Mouse (Mus musculus) heart, adult 2 months (tissue): ENCODE measurements at regions not wholly inside any gene's neighbourhood (a gene's known extent, or its start where the extent isn't known, plus 50 kb on each side); places are given as distances from the start of the nearest gene placed in this dataset.

Source experiments
- DNase-seq, 2 experiments: peaks; one replicate each; pipeline ENCODE4 v3.0.0; 2021
- H3K27ac ChIP-seq: fragments of 200-600 bp; 2 replicates; pipeline ENCODE4 v1.8.1; 2022
- H3K27me3 ChIP-seq: fragments of 200-500 bp; 2 replicates; pipeline ENCODE4 v1.6.1; 2012; ENCODE audit warnings: mild to moderate bottlenecking, low read length, inconsistent platforms, mixed read lengths; ENCODE audit not compliant: control insufficient read depth, insufficient read depth
- H3K36me3 ChIP-seq: fragments of 200-500 bp; 2 replicates; pipeline ENCODE4 v1.6.1; 2012; ENCODE audit warnings: low read length, inconsistent platforms; ENCODE audit not compliant: control insufficient read depth, insufficient read depth
- H3K4me1 ChIP-seq: fragments of 200-500 bp; 2 replicates; pipeline ENCODE4 v1.6.1; 2011; ENCODE audit warnings: low read length; ENCODE audit not compliant: control insufficient read depth, insufficient read depth
- H3K4me3 ChIP-seq: fragments of 200-600 bp; 2 replicates; pipeline ENCODE4 v1.8.1; 2022
- H3K79me2 ChIP-seq: fragments of 200-500 bp; replicated peaks from 2 replicates; pipeline ENCODE4 v1.6.1; 2012; ENCODE audit warnings: mild to moderate bottlenecking, inconsistent platforms, low read length, moderate library complexity, mixed read lengths; ENCODE audit not compliant: control insufficient read depth, insufficient read depth
- H3K9ac ChIP-seq: fragments of 200-500 bp; 2 replicates; pipeline ENCODE4 v1.6.1; 2012; ENCODE audit warnings: low read depth, mild to moderate bottlenecking, control low read depth, inconsistent platforms, low read length, mixed read lengths
- CTCF ChIP-seq: fragments of 200-600 bp; IDR thresholded peaks from 2 replicates; pipeline ENCODE4 v1.8.1; 2022; ENCODE audit warnings: antibody characterized with exemption, mild to moderate bottlenecking, moderate library complexity
- EP300 ChIP-seq: fragments of 200-500 bp; IDR thresholded peaks from 2 replicates; pipeline ENCODE4 v1.6.1; 2011; ENCODE audit warnings: low read depth, low read length, control low read depth; ENCODE audit not compliant: insufficient read depth
- POLR2A ChIP-seq: fragments of 200-500 bp; IDR thresholded peaks from 2 replicates; pipeline ENCODE4 v1.6.1; 2011; ENCODE audit warnings: mild to moderate bottlenecking, low read depth, low read length, control low read depth; ENCODE audit not compliant: insufficient read depth
- WGBS: fragments of 180-500 bp; shearing (Covaris S2); methylation state at CpG from one replicate; pipeline ENCODE4 v1.1.7; 2018; 5-methylcytosine and 5-hydroxymethylcytosine counted together
- intact Hi-C: fragments of 180-260 bp; cut with DNase I; formaldehyde crosslinking; loops from one replicate; pipeline ENCODE4 v1.15.1; 2025

- WGBS, result 69% methylated on average over 6 of the region's 6 CpGs
- DNase-seq, result no peak
- Histone ChIP-seq H3K79me2 (no peaks in the 10 kb centered on the region), H3K27me3 (no peaks in the 10 kb centered on the region), H3K36me3 (no peaks in the 10 kb centered on the region), H3K27ac (no peak overlapping the region), H3K4me3 (no peak overlapping the region), H3K9ac (no peak overlapping the region), H3K4me1 (no peaks in the 10 kb centered on the region)
- TF ChIP-seq POLR2A, result no peak
- no peak for TF ChIP-seq EP300
- no peak for TF ChIP-seq CTCF
- intact Hi-C loops, result no loop called here
Observed at GRCm38 (mm10) chr17:45341573-45341972, 92.0 kb downstream of the Cdc5l start.

- H3K9ac ChIP-seq, result no peak overlapping the region
- DNase-seq, result no peak
- H3K27ac ChIP-seq, result no peak overlapping the region
- TF ChIP-seq POLR2A (no peak), EP300 (no peak), CTCF (no peak)
- H3K4me1 ChIP-seq, result no peaks in the 10 kb centered on the region
- no peak overlapping the region for H3K4me3 ChIP-seq
- H3K27me3 ChIP-seq, result no peaks in the 10 kb centered on the region
- intact Hi-C loops, result no loop called here
- 88% methylated on average over 4 of the region's 4 CpGs for WGBS
- no peaks in the 10 kb centered on the region for H3K79me2 ChIP-seq
- H3K36me3 ChIP-seq, result no peaks in the 10 kb centered on the region
Observed at GRCm38 (mm10) chr17:45340851-45341250, 92.7 kb downstream of the Cdc5l start.

- Histone ChIP-seq H3K27me3 (no peaks in the 10 kb centered on the region), H3K4me3 (no peak overlapping the region), H3K27ac (no peak overlapping the region), H3K79me2 (no peaks in the 10 kb centered on the region), H3K36me3 (no peaks in the 10 kb centered on the region), H3K4me1 (no peaks in the 10 kb centered on the region), H3K9ac (no peak overlapping the region)
- no peak for DNase-seq
- TF ChIP-seq EP300 (no peak), CTCF (no peak)
- 41% methylated on average over 11 of the region's 11 CpGs for WGBS
- intact Hi-C loops, result no loop called here
Observed at GRCm38 (mm10) chr17:45339226-45339625, 94.3 kb downstream of the Cdc5l start.

- H3K27ac ChIP-seq, result no peak overlapping the region
- H3K36me3 ChIP-seq, result no peaks in the 10 kb centered on the region
- H3K4me3 ChIP-seq, result no peak overlapping the region
- H3K4me1 ChIP-seq, result no peaks in the 10 kb centered on the region
- no peaks in the 10 kb centered on the region for H3K27me3 ChIP-seq
- intact Hi-C loops, result no loop called here
- DNase-seq, result no peak
- no peak overlapping the region for H3K9ac ChIP-seq
- WGBS, result 69% methylated on average over 4 of the region's 4 CpGs
- no peak for TF ChIP-seq POLR2A
- no peak for TF ChIP-seq CTCF
- no peaks in the 10 kb centered on the region for H3K79me2 ChIP-seq
Observed at GRCm38 (mm10) chr17:45338086-45338485, 95.5 kb downstream of the Cdc5l start.

- H3K27me3 ChIP-seq, result no peaks in the 10 kb centered on the region
- no peaks in the 10 kb centered on the region for H3K4me1 ChIP-seq
- H3K79me2 ChIP-seq, result no peaks in the 10 kb centered on the region
- TF ChIP-seq CTCF (no peak), POLR2A (no peak), EP300 (no peak)
- H3K27ac ChIP-seq, result no peak overlapping the region
- 91% methylated on average over 9 of the region's 9 CpGs for WGBS
- no peak overlapping the region for H3K9ac ChIP-seq
- no peaks in the 10 kb centered on the region for H3K36me3 ChIP-seq
- no peak for DNase-seq
- no peak overlapping the region for H3K4me3 ChIP-seq
- intact Hi-C loops, result no loop called here
Observed at GRCm38 (mm10) chr17:45335586-45336151, 97.9 kb downstream of the Cdc5l start.

GRCm38 (mm10) chr17:45334732-45335381 is 98.7 kb downstream of the Cdc5l start:
- TF ChIP-seq POLR2A (no peak), EP300 (no peak), CTCF (no peak)
- Histone ChIP-seq H3K4me1 (no peaks in the 10 kb centered on the region), H3K9ac (no peak overlapping the region), H3K27ac (no peak overlapping the region), H3K36me3 (no peaks in the 10 kb centered on the region), H3K27me3 (no peaks in the 10 kb centered on the region), H3K4me3 (no peak overlapping the region), H3K79me2 (no peaks in the 10 kb centered on the region)
- DNase-seq, result no peak
- intact Hi-C loops, result no loop called here
- WGBS, result 64% methylated on average over 13 of the region's 13 CpGs
